Mouse (Mus musculus) embryonic facial prominence, embryonic 14.5 days (tissue): ENCODE data around the gene Tstd2. TPM values are rescaled to one million over a fixed set of nuclear protein-coding genes. Genes with fewer than 3 reads are reported as not detected.

Experiments used
- ATAC-seq: fragments of 200-750 bp; cut with Nextera tagmentation; 2 replicates; pipeline ENCODE4 v1.8.0; 2017; ENCODE audit warnings: low read depth, moderate number of reproducible peaks, moderate TSS enrichment
- DNase-seq: peaks from one replicate; pipeline ENCODE4 v3.0.0-alpha.2; 2015; ENCODE audit warnings: low spot score
- H3K27ac ChIP-seq: fragments of 300-500 bp; sonication (generic); replicated peaks from 2 replicates; pipeline ENCODE4 v1.5.1; 2014; ENCODE audit warnings: low read depth, mild to moderate bottlenecking, low read length, moderate library complexity
- H3K27me3 ChIP-seq: fragments of 300-500 bp; sonication (generic); replicated peaks from 2 replicates; pipeline ENCODE4 v1.6.1; 2014; ENCODE audit warnings: low read length; ENCODE audit not compliant: control insufficient read depth, insufficient read depth
- H3K36me3 ChIP-seq: fragments of 300-500 bp; sonication (generic); 2 replicates; pipeline ENCODE4 v1.6.1; 2014; ENCODE audit warnings: low read length, mixed read lengths; ENCODE audit not compliant: control insufficient read depth, insufficient read depth
- H3K4me1 ChIP-seq: fragments of 300-500 bp; sonication (generic); 2 replicates; pipeline ENCODE4 v1.6.1; 2014; ENCODE audit warnings: antibody characterized with exemption, low read length; ENCODE audit not compliant: control insufficient read depth, insufficient read depth
- H3K4me2 ChIP-seq: fragments of 300-500 bp; sonication (generic); 2 replicates; pipeline ENCODE4 v1.6.1; 2014; ENCODE audit warnings: low read depth, mild to moderate bottlenecking, low read length, moderate library complexity, mixed read lengths
- H3K4me3 ChIP-seq: fragments of 300-500 bp; sonication (generic); 2 replicates; pipeline ENCODE4 v1.5.1; 2014; ENCODE audit warnings: low read depth, mild to moderate bottlenecking, low read length
- H3K9ac ChIP-seq: fragments of 300-500 bp; sonication (generic); 2 replicates; pipeline ENCODE4 v1.6.1; 2014; ENCODE audit warnings: low read depth, mild to moderate bottlenecking, low read length, moderate library complexity, mixed read lengths
- H3K9me3 ChIP-seq: fragments of 300-500 bp; sonication (generic); 2 replicates; pipeline ENCODE4 v1.6.1; 2016; ENCODE audit warnings: low read length; ENCODE audit not compliant: control insufficient read depth
- WGBS: fragments of 180-500 bp; shearing (Covaris S2); extraction: QIAGEN DNeasy Blood & Tissue Kit; methylation state at CpG from one replicate; pipeline ENCODE4 v1.1.7; 2014; 5-methylcytosine and 5-hydroxymethylcytosine counted together
- polyA plus RNA-seq: library from polyadenylated mRNA; unstranded; fragments of >200 nt; fragmentation: Nextera tagmentation; extraction: Ambion mirVana; gene quantifications from 2 replicates; pipeline ENCODE4 v1.2.1, GENCODE M21; 2014

Tstd2 gene
- polyA plus RNA-seq, 1 experiment from 2014 or later: 15.4 TPM

GRCm38 (mm10) chr4:46094916-46095825, 43.3 kb downstream of the Tstd2 start:
- 66% methylated on average over 15 of the region's 15 CpGs for WGBS
- H3K27ac ChIP-seq: no peak overlapping the region; the same call in 1 of the 2 replicates
- H3K4me3 ChIP-seq: no peak overlapping the region
- no peaks in the 10 kb centered on the region for H3K9me3 ChIP-seq
- H3K27me3 ChIP-seq: no peaks in the 10 kb centered on the region
- no peaks in the 10 kb centered on the region for H3K4me1 ChIP-seq
- H3K4me2 ChIP-seq: no peak overlapping the region
- no peak overlapping the region for H3K9ac ChIP-seq
- DNase-seq (peak; percentile 62), ATAC-seq (peak; percentile 58)
- H3K36me3 ChIP-seq: no peaks in the 10 kb centered on the region

DNA sequence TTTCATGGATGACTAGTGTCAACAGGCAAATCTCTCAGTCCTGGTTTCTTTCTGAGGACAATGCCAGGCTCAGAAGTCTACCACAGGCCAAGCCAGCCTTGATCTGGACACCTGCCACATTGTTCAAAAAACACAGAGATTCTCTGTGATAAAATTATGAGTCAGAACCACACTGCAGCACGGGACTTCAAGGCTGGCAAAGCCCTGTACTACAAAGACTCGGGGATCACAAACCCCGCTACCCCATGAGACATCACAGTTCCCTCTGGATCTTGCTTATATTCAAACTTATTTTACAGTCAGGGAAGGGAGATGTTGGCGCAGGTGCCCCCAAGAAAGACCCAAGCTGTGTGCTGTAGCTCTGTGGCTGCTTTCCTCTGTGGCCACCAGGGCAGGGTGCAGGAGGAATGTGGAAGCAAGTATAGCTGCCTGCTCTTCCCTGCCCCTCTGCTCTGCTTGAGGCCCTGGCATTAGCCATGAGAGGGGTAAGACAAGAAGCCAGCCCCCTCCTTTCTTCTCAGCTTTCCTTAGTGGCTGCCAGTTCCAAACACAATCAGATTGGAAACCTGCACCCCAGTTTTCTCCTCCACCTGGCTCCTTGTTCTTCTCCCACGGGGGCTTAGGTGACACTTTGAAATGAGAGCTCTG, 45.9 kb downstream of the Tstd2 start:
- WGBS: 75% methylated on average over 5 of the region's 5 CpGs
- peak; percentile 62 for ATAC-seq
- Histone ChIP-seq H3K36me3 (no peaks in the 10 kb centered on the region), H3K9ac (no peak overlapping the region), H3K4me3 (no peak overlapping the region), H3K27me3 (no peaks in the 10 kb centered on the region), H3K4me1 (peaks cover 4% of the 10 kb centered on the region; the same call in 1 of the 2 replicates), H3K27ac (no peak overlapping the region; the same call in 1 of the 2 replicates), H3K9me3 (no peaks in the 10 kb centered on the region), H3K4me2 (no peak overlapping the region)
- no peak for DNase-seq

DNA sequence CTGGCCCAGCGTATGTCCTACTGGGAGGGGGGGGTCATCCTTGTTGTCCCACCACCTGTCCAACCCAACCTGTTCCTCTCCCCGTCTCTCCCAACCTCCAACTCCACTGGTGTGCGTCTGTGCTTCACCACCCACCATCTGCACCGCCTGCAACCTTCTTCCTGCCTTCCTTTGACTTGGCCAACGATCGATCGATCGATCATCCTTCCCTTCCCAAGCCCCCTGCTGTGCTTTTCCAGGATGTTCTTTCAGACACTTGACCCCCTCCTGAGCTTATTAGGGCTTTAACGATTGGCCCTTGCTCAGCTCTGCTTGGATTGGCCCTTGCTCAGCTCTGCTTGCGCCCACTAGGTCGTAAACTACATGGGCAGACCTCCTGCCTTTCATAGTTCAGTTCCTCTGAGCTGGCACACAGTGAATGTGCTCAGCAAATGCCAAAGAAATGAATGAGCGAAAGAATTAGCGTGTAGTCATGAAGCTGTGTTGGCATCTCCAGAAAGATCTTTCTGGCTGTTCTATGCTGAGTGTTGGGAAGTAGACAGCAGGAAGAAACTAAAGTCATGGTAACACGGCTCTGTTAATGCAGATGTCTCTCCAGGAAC, 48.9 kb downstream of the Tstd2 start:
- Histone ChIP-seq H3K27ac (no peak overlapping the region), H3K4me2 (no peak overlapping the region), H3K9me3 (no peaks in the 10 kb centered on the region), H3K36me3 (no peaks in the 10 kb centered on the region), H3K27me3 (no peaks in the 10 kb centered on the region), H3K4me1 (peaks cover 4% of the 10 kb centered on the region; the same call in 1 of the 2 replicates), H3K4me3 (no peak overlapping the region), H3K9ac (no peak overlapping the region)
- DNase-seq (no peak), ATAC-seq (no peak)
- 87% methylated on average over 14 of the region's 14 CpGs for WGBS

GRCm38 (mm10) chr4:46087852-46088251, 50.6 kb downstream of the Tstd2 start:
- no peak overlapping the region for H3K9ac ChIP-seq
- no peaks in the 10 kb centered on the region for H3K9me3 ChIP-seq
- WGBS: 26% methylated on average over 5 of the region's 5 CpGs
- peak; percentile 32; the same call in 1 of the 2 replicates for ATAC-seq
- no peak overlapping the region for H3K4me2 ChIP-seq
- H3K27ac ChIP-seq: no peak overlapping the region
- H3K27me3 ChIP-seq: no peaks in the 10 kb centered on the region
- DNase-seq: peak; percentile 83
- H3K4me1 ChIP-seq: peaks cover 4% of the 10 kb centered on the region; the same call in 1 of the 2 replicates
- no peaks in the 10 kb centered on the region for H3K36me3 ChIP-seq
- H3K4me3 ChIP-seq: no peak overlapping the region

DNA sequence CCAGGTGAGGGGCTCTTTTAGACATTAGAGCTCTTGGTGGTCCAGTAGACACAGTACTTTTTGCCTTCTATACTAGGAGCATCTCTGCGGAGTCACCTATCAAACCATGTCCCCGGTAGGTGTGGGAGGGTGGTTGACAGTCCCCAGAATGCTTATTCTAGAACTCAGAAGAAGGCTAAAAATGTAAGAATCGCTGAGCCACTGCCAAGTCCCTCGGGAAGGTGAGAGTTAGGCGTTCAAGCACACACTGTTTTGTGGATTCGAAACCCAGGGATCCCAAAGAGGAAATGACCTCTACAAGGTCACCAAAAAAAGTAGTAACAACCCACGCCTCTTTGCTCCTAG, 51.1 kb downstream of the Tstd2 start:
- H3K27me3 ChIP-seq: no peaks in the 10 kb centered on the region
- no peak overlapping the region for H3K4me3 ChIP-seq
- H3K4me2 ChIP-seq: no peak overlapping the region
- H3K4me1 ChIP-seq: peaks cover 4% of the 10 kb centered on the region; the same call in 1 of the 2 replicates
- no peak overlapping the region for H3K9ac ChIP-seq
- no peak for DNase-seq
- H3K36me3 ChIP-seq: no peaks in the 10 kb centered on the region
- WGBS: 73% methylated on average over 7 of the region's 7 CpGs
- H3K9me3 ChIP-seq: no peaks in the 10 kb centered on the region
- ATAC-seq: no peak
- H3K27ac ChIP-seq: 0 out of 2 replicates have a peak overlapping the region, but pooled peaks have one; percentile 44

DNA sequence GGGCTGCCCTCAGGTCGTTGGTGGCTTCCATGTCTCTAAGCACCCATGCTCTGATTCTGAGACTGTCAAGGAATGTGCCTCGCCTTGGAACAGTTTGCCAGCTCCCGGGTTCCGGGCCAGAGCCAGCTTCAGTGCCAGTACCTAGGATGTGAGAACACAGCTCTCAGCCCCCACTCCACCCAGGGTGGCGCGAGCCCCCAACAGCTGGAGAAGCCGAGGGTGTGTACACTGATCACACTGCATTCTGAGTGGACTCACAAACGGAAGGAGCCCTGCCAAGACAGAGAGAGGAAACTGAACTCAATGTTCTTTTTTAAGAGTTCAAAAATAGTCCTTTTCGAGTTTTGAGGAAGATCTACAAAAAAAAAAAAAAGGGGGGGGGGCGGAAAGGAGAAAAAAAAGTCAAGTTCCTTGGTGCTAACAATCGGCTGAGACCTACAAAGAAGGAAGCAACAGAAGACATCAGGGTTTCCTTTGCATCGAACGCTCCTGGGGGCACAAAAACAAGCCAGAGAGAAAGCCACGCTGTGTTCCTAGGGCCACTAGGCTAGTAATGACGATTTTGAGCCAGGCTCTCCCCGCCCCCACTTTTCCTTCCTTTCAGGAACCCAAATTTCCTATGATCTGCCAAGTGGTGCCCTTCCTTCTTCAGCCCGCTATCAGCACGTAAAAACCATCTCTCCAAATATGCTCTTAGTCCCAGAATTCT, 51.6 kb downstream of the Tstd2 start:
- Histone ChIP-seq H3K27ac (no peak overlapping the region), H3K4me1 (peaks cover 4% of the 10 kb centered on the region; the same call in 1 of the 2 replicates), H3K27me3 (no peaks in the 10 kb centered on the region), H3K4me3 (no peak overlapping the region), H3K9me3 (no peaks in the 10 kb centered on the region), H3K9ac (no peak overlapping the region), H3K36me3 (no peaks in the 10 kb centered on the region), H3K4me2 (no peak overlapping the region)
- 76% methylated on average over 18 of the region's 18 CpGs for WGBS
- DNase-seq (no peak), ATAC-seq (no peak)

DNA sequence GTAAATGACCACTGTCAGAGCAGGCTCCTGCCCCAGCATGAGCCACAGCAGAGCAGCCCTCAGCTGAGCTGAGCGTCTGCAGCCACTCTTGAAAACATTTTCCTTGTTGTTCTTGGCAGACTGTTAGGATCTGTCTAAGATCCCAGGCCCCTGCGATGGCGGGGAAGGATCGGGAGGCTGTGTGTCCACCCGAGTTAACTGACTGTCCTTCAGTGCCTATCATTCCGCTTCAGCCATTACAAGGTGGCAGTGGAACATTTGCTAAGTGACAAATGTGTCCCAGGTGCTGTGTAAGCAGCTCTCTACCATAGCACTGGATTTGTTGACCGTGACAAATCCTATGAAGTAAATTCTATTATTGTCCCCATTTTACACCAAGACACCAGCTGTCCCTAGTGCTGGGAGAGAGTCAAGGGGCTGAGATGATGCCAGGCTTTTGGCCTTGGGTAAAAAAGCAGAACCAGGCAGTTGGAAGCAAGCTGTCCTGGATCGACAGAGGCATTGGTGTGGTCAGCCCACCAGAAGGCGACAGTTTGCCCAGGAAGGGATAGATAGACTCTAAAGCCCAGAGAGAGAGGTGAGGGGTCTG, 53.2 kb downstream of the Tstd2 start:
- Histone ChIP-seq H3K4me2 (no peak overlapping the region), H3K4me1 (peaks cover 4% of the 10 kb centered on the region; the same call in 1 of the 2 replicates), H3K9me3 (no peaks in the 10 kb centered on the region), H3K9ac (no peak overlapping the region), H3K27me3 (no peaks in the 10 kb centered on the region), H3K36me3 (no peaks in the 10 kb centered on the region), H3K27ac (no peak overlapping the region), H3K4me3 (no peak overlapping the region)
- 50% methylated on average over 9 of the region's 9 CpGs for WGBS
- DNase-seq (peak; percentile 29), ATAC-seq (peak; percentile 23; the same call in 1 of the 2 replicates)
